In genomic region chr1:130547674-130548429, GRCm38 (mm10) we compare ENCODE assay signal across 8 mouse cellular contexts.
DNase-seq lines count a peak whose midpoint lies in the region; ATAC-seq and TF ChIP-seq lines count a peak whose summit lies in the region.

No protein-coding gene starts in this region.

- peak overlapping the region; percentile 35; the same call in 1 of the 2 replicates for H3K9ac ChIP-seq in intestine, embryonic 14.5 days (ENCODE audit: low read length)
- peak overlapping the region; percentile 50 for H3K9ac ChIP-seq in liver, embryonic 13.5 days

- H3K36me3 ChIP-seq in intestine, embryonic 14.5 days (ENCODE audit: control insufficient read depth, insufficient read depth, low read length) = no peaks in the 10 kb centered on the region
- H3K36me3 ChIP-seq in liver, embryonic 13.5 days = no peaks in the 10 kb centered on the region
- no peaks in the 10 kb centered on the region for H3K36me3 ChIP-seq in testis, adult 2 months (ENCODE audit: control insufficient read depth, insufficient read depth, low read length)

- H3K4me2 ChIP-seq in intestine, embryonic 14.5 days (ENCODE audit: low read length) = peak overlapping the region; percentile 52
- H3K4me2 ChIP-seq in liver, embryonic 13.5 days = peak overlapping the region; percentile 65

- no peaks in the 10 kb centered on the region for H3K9me3 ChIP-seq in intestine, embryonic 14.5 days (ENCODE audit: control insufficient read depth, low read length)
- H3K9me3 ChIP-seq in liver, embryonic 13.5 days (replicated peaks) = no peaks in the 10 kb centered on the region

- no peaks in the 10 kb centered on the region for H3K4me1 ChIP-seq in intestine, embryonic 14.5 days (replicated peaks; ENCODE audit: control insufficient read depth, insufficient read depth, low read length)
- peaks cover 14% of the 10 kb centered on the region; the same call in 1 of the 2 replicates for H3K4me1 ChIP-seq in liver, embryonic 13.5 days (replicated peaks)
- H3K4me1 ChIP-seq in testis, adult 2 months (ENCODE audit: control insufficient read depth, insufficient read depth, low read length) = peaks cover 2% of the 10 kb centered on the region; the same call in 1 of the 2 replicates

- WGBS in intestine, embryonic 14.5 days = 25% methylated on average over 25 of the region's 25 CpGs
- 18% methylated on average over 25 of the region's 25 CpGs for WGBS in liver, embryonic 13.5 days (ENCODE audit: insufficient replicate concordance)

- peak overlapping the region; percentile 33 for H3K4me3 ChIP-seq in intestine, embryonic 14.5 days (ENCODE audit: low read depth, low read length)
- H3K4me3 ChIP-seq in liver, embryonic 13.5 days (replicated peaks) = peak overlapping the region; percentile 48
- H3K4me3 ChIP-seq in testis, adult 2 months (ENCODE audit: control insufficient read depth, low read depth, low read length) = no peak overlapping the region

- no peak overlapping the region for H3K27ac ChIP-seq in intestine, embryonic 14.5 days (ENCODE audit: low read depth)
- no peak overlapping the region for H3K27ac ChIP-seq in liver, embryonic 13.5 days
- H3K27ac ChIP-seq in testis, adult 2 months (ENCODE audit: control insufficient read depth, insufficient read depth, low read depth, low read length) = no peak overlapping the region

- TF ChIP-seq CTCF in testis, adult 2 months (IDR thresholded peaks at IDR 0.05; ENCODE audit: control insufficient read depth, insufficient read depth, insufficient replicate concordance, low read depth, low read length) = peak; percentile 41; the same call in 1 of the 2 replicates

- peak; percentile 38 for DNase-seq in layer of hippocampus, adult 11-12 months (ENCODE audit: low spot score)
- no peak for DNase-seq in layer of hippocampus, adult 9-10 months (ENCODE audit: low spot score)
- DNase-seq in c-Kit-positive CD71-positive TER-119-negative erythroid progenitor cells, embryonic 14.5 days (ENCODE audit: low read depth) = peak; percentile 52
- DNase-seq in gastrocnemius, postnatal 10 days = peak; percentile 65
- peak; percentile 83 for DNase-seq in intestine, embryonic 14.5 days (ENCODE audit: low spot score)
- DNase-seq in liver, embryonic 13.5 days = peak; percentile 20
- peak; percentile 60 to 83 for DNase-seq in natural killer cell, adult 2 months (ENCODE audit: low spot score in 2 of 2)

- H3K27me3 ChIP-seq in intestine, embryonic 14.5 days (replicated peaks; ENCODE audit: control insufficient read depth, insufficient read depth, low read length) = no peaks in the 10 kb centered on the region
- H3K27me3 ChIP-seq in liver, embryonic 13.5 days = no peaks in the 10 kb centered on the region
- no peaks in the 10 kb centered on the region for H3K27me3 ChIP-seq in testis, adult 2 months (ENCODE audit: control insufficient read depth, insufficient read depth, low read length)

- TF ChIP-seq POLR2A in testis, adult 2 months (IDR thresholded peaks at IDR 0.05; ENCODE audit: control insufficient read depth, low read depth, low read length) = no peak

- ATAC-seq in intestine, embryonic 14.5 days (replicated peaks; ENCODE audit: low FRiP score, low TSS enrichment, low read depth) = peak; percentile 68
- no peak for ATAC-seq in liver, embryonic 13.5 days (ENCODE audit: low read depth)
